Mouse (Mus musculus) heart, adult 2 months (tissue): Measurements from ENCODE around the gene Wdr37.

Source experiments
- CTCF ChIP-seq: fragments of 200-600 bp; IDR thresholded peaks from 2 replicates; pipeline ENCODE4 v1.8.1; 2022; ENCODE audit warnings: antibody characterized with exemption, mild to moderate bottlenecking, moderate library complexity
- EP300 ChIP-seq: fragments of 200-500 bp; IDR thresholded peaks from 2 replicates; pipeline ENCODE4 v1.6.1; 2011; ENCODE audit warnings: low read depth, low read length, control low read depth; ENCODE audit not compliant: insufficient read depth
- POLR2A ChIP-seq: fragments of 200-500 bp; IDR thresholded peaks from 2 replicates; pipeline ENCODE4 v1.6.1; 2011; ENCODE audit warnings: mild to moderate bottlenecking, low read depth, low read length, control low read depth; ENCODE audit not compliant: insufficient read depth

- TF ChIP-seq CTCF, result no peak
- TF ChIP-seq EP300, result no peak
- no peak for TF ChIP-seq POLR2A
Measured at GRCm38 (mm10) chr13:8828946-8829345, 42.8 kb downstream of the Wdr37 start.
